Mouse (Mus musculus) retina, postnatal 7 days (tissue): ENCODE measurements at regions not wholly inside any gene's neighbourhood (a gene's known extent, or its start where the extent isn't known, plus 50 kb on each side); places are given as distances from the start of the nearest gene placed in this dataset.

Experiments used
- DNase-seq: peaks from one replicate; pipeline ENCODE4 v3.0.0-alpha.2; 2012; ENCODE audit warnings: low read depth, low spot score

GRCm38 (mm10) chr8:26880177-26880576 is 96.9 kb upstream of the Zfp703 start:
- no peak for DNase-seq

DNA sequence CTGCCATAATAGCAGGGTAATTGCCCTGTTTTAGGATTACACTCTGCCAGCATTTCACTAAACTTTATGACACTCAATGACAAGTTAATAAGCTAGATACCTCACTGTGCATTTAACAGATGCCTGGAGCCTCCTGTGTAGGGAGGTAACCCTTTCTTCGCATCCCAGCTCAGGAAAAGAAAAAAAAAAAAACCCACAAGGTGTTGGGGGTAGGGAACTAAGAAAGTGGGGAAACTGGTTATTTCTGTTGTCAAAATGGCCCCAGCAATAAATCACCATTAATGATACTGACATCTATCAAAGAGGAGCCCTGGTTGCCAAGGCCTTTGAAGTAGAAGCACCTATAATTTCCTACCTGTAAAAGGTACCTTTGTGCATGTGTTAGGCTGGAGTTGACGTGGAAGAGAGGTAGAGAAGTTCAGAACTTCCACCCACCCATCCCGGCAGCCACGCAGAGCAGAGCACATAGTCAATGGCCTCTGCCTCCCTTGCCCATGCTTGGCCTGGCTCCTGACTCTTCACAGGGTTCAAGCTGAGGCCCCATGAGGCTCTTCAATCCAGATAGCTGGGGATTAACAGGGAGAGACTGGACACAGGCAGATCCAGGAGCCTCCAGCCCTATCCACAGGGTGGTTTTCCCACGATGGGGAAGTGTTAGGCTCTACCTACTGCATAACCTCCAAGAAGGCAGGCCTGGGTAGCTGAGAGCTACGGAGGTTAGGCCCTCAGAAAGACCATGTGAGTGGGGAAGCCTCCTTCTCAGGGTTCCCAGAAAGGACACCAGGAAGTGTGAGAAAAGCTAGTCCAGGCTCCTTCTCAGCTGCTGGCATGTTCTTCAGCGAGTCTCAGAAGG is 95.6 kb upstream of the Zfp703 start:
- no peak for DNase-seq

- no peak for DNase-seq
Observed at GRCm38 (mm10) chr8:26882616-26883015, 94.5 kb upstream of the Zfp703 start.

GRCm38 (mm10) chr8:26883285-26883684 is 93.8 kb upstream of the Zfp703 start:
- no peak for DNase-seq

DNA sequence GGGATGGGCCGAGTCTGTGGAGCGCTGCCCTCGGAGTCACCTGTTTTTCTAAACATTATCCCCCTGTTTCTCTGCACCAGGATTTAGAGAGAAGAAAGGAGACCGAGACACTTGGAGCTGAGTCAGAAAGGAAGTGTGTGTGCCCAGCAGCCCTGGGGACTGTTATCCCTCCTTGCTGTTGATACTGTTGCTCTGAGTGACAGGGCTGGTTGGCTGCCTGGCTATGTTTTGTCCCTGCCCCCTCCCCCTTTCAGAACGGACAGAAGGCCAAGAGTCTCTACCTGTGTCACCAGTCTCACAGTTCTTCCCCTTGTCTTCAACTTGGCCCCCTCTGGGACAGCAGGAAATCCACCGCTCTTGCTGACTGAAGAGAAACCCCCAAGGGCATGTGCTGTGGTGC is 93.4 kb upstream of the Zfp703 start:
- no peak for DNase-seq

- DNase-seq = no peak
Observed at GRCm38 (mm10) chr8:26884350-26884749, 92.8 kb upstream of the Zfp703 start.

GRCm38 (mm10) chr8:26885365-26885764 is 91.8 kb upstream of the Zfp703 start:
- DNase-seq = no peak

GRCm38 (mm10) chr8:26886783-26887486 is 90.2 kb upstream of the Zfp703 start:
- no peak for DNase-seq

GRCm38 (mm10) chr8:26887551-26887950 is 89.6 kb upstream of the Zfp703 start:
- DNase-seq = no peak

GRCm38 (mm10) chr8:26888050-26888449 is 89.1 kb upstream of the Zfp703 start:
- DNase-seq = no peak

GRCm38 (mm10) chr8:26891881-26892280 is 85.2 kb upstream of the Zfp703 start:
- DNase-seq = no peak

DNA sequence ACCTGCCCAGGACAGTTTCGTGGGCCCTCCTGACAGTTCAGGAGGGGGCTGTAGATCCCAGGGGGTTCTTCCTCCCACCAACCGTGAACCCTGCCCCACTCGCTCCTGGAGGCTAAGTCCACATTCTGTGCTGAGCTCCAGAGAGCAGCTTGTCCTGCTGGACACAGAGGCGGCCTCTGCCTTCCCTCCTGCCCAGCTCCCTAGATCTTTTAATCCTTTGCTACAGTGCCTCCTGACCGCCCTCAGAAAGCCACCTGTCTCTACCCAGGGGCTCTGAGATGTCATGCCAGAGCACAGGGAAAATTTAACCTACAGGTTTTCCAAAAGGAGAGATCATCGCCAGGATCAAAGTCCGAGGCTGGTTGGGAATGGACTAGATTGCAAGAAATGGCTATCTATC is 84.7 kb upstream of the Zfp703 start:
- no peak for DNase-seq

GRCm38 (mm10) chr8:26895867-26896266 is 81.3 kb upstream of the Zfp703 start:
- DNase-seq = no peak

- DNase-seq = no peak
Observed at GRCm38 (mm10) chr8:26903289-26903688, 73.8 kb upstream of the Zfp703 start.

- no peak for DNase-seq
Observed at GRCm38 (mm10) chr8:26906257-26906656, 70.9 kb upstream of the Zfp703 start.

DNA sequence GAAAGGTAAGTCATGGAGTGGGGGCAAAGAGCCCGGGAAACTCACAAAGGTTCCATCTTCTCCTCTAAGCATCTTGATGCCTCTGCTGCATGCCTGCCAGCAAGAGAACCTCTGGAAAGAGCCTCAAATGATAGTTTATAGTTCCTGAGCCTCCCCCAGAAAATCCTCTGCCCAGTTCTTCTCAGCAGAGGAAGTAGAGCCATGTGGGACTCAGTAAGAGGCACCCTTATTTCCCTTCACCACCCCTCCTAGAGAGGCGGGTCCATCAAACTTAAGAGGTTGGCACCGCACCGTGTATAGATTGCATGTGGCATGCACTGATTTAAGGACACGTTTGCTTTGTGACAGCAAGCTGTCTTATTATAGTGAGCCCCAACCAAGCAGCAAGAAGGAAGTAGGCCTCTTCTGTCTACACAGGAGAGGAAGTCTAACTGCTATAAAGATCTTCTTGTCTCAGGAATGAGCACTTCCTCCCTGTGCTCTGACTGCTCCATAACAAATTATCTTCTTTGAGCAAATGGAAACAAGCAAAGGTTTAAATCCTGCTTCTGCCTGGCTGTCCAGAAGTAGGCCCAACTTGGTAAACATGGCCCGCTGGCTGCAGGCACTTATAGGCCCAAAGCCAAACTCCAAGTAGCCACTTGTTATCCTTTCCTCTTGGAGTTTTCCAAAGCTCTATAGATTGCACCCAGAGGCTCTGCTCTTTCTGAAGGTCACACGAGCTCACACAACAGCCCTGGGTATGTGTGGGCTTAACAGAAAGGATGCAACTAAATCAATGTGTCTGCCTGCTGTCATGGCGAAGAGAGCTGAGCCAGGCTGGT is 69.6 kb upstream of the Zfp703 start:
- no peak for DNase-seq

DNA sequence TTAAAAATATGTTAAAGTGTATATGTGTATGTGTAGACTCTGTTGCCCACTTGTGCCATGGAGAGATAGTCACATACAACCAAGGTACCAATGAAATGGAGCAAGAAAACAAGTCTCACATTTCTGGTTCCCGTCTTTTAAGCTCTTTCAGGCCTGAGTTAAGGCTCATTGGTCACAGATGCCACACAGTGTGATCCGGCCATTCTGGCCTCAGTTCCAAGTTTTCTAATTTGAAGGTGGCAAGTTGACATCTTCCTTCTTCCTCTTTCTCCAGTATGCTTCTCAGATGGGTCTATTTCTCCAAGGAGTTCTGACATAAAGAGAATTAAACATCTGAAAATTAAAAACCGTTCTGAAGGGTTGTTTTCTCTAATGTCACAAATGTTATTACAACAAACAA is 66.9 kb upstream of the Zfp703 start:
- no peak for DNase-seq

DNA sequence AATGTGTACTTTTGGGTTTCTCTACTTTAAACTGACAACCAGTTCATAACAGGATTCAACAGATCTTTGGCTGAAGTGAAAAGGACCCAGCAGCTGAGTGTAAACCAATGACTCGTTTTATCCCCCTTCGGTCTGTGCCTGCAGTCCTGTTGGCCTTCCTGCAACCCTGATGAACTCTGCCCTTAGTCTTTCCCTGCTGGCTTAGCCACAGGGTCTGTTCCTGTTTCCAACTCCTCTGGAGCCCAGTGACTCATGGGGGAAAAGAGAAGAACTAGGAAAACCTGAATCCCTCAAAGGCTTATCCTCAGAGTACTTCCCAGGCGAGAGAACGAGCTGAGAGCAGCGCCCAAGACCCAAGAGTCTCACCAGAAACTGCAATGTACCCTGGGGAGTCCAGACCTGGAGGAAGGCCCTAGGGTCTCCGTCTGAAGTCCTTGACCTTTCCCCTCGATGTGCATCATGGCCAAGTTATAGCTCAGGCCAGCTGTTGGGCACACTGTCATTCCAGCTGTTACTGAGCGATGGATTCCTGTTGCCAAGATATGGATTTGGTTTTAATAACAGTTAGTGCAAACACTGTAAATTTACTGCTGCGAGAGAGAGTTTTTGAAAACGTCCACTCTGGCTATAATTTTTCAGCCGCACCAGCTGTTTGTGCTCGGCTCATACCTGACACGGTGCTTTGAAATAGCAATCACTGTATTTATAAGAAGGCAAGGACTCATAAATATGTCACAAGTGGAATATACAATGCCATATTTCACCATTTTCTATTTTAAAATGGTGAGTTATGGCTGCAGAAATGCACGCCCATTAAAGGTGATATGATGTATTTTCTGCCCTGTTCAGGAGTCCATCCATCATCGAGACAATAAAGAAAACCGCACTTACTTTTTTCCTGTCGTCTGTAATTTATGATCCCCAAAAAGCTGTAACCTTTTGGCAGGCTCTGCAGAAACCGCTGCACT is 63.3 kb upstream of the Zfp703 start:
- DNase-seq = no peak

- no peak for DNase-seq
Observed at GRCm38 (mm10) chr8:26915731-26916130, 61.4 kb upstream of the Zfp703 start.

DNA sequence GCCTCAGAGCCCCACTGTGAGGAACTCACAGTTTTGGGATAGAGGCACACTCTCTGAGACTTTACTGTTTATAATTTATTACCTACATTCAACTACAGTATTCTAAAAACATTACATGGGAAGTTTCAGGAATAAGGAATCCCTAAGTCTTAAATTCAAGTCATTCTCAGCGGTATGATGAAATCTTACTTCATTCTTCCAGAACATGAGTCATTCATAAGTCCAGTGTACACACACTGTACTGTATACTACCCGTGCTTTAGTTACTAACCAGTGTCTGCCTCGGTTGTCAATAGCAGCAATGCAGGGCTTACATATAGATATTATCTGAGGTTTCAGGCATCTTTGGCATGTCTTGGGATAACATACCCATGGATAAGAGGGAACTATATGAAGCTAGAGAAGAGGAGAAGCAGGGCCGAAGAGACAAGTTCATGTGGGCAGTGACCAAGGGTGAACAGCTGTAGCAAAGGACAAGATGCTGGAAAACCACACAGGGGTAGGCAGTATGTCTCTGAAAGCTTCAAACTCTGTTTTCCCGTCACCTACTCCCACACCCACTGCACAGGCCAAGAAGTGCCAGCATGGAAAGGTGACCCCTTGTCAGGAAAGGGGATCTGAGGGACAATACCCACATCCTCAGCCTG is 55.5 kb upstream of the Zfp703 start:
- DNase-seq = no peak

DNA sequence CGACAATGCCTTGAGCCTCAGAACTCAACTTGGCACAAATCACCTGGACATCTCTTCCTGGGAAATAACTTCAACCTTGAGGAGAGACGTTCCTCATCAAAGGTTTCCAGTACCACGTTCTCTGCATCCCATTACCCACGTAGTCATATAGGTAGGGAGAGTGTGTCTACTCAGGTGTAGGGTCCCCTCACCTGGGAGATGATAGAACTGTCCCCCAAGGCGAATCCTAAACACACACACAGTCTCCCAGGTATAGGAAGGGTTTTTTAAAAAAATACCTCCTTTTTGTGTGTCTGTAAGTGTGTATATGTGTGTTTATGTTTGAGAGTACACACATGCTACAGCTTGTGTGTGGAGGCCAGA is 55.0 kb upstream of the Zfp703 start:
- no peak for DNase-seq
